Mouse (Mus musculus): Measurements from ENCODE around the gene Gripap1. TPM values are rescaled to one million over a fixed set of nuclear protein-coding genes. Genes with fewer than 3 reads are reported as not detected.

Gene Gripap1
- total and polyA plus RNA-seq, 2 experiments from 2014 or later = 27.2 to 68.4 TPM

- Histone ChIP-seq H3K36me3 (ENCODE audit: insufficient read depth, low read length) (peaks cover 2% of the 10 kb centered on the region; the same call in 1 of the 2 replicates), H3K4me1 (ENCODE audit: insufficient read depth, low read length) (no peaks in the 10 kb centered on the region), H3K27ac (ENCODE audit: low read depth, low read length) (no peak overlapping the region), H3K4me2 (ENCODE audit: low read depth, low read length, poor library complexity, severe bottlenecking) (no peak overlapping the region), H3K9ac (replicated peaks; ENCODE audit: low read length, poor library complexity, severe bottlenecking) (no peak overlapping the region), H3K27me3 (ENCODE audit: insufficient read depth, low read length) (no peaks in the 10 kb centered on the region), H3K9me3 (ENCODE audit: low read length) (no peaks in the 10 kb centered on the region), H3K4me3 (ENCODE audit: low read depth, low read length) (no peak overlapping the region)
- WGBS = 82% methylated on average over 1 of the region's 1 CpGs
- DNase-seq (ENCODE audit: low spot score) = no peak
- no peak for TF ChIP-seq CTCF (IDR thresholded peaks at IDR 0.05)
- no peak for ATAC-seq (ENCODE audit: low FRiP score)
Measured at GRCm38 (mm10) chrX:7837146-7837545, 47.6 kb downstream of the Gripap1 start.

GRCm38 (mm10) chrX:7840842-7841162 lies 51.2 kb downstream of the Gripap1 start:
- DNase-seq (ENCODE audit: low spot score) (no peak), ATAC-seq (ENCODE audit: low FRiP score) (no peak)
- Histone ChIP-seq H3K4me2 (ENCODE audit: low read depth, low read length, poor library complexity, severe bottlenecking) (0 out of 2 replicates have a peak overlapping the region, but pooled peaks have one; percentile 20), H3K9me3 (ENCODE audit: low read length) (no peaks in the 10 kb centered on the region), H3K27ac (ENCODE audit: low read depth, low read length) (no peak overlapping the region), H3K9ac (replicated peaks; ENCODE audit: low read length, poor library complexity, severe bottlenecking) (no peak overlapping the region), H3K4me3 (ENCODE audit: low read depth, low read length) (peak overlapping the region; percentile 64; the same call in 1 of the 2 replicates), H3K36me3 (ENCODE audit: insufficient read depth, low read length) (no peaks in the 10 kb centered on the region), H3K4me1 (ENCODE audit: insufficient read depth, low read length) (no peaks in the 10 kb centered on the region), H3K27me3 (ENCODE audit: insufficient read depth, low read length) (no peaks in the 10 kb centered on the region)
- TF ChIP-seq CTCF (IDR thresholded peaks at IDR 0.05) = no peak
- WGBS = 19% methylated on average over 7 of the region's 7 CpGs

DNA sequence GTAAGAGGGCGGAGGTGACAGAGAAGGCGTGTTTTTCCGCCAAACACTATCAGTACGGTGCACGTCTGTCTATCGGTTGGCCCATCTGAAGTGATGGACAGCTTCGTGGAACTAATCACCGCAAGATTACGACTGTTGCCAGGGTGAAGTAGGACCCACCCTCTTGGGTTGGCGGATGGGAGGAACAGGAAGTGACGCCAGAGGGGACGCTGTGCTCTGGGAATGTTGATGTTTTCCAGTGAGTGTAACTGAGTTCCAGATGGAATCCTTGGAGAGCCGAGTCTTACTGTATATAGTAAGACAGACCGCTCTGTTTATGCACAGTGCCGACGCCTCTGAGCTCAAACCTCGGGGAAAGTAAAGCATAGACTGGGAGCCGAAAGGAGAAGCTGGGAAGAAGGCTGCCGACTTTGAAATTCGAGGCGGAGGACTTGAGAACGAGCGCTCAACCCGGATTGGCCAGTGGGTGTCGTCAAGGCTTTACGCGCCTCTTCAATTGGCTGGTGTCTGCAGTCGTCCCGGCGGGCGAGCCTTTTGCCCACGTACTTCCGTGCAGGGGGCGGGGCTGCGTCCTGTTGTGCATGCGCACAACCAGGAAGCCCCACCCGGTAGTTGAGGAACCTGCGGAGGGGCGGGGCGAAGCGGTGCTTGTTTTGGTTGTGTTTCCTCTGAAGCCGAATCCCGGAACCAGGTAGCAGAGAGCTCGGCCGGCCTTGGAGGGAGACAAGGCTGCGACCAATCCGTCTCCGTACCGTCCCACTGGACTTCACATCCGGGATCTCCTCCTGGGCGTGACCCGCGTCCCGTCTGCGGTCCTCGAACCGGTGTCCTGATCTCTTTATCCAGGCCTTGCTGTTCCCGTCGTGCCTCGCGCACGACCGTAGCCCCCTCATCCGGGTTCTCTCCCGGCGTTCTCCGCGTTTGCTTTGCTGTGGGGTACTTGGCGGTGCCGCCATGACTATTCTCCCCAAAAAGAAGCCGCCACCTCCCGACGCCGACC lies 51.9 kb downstream of the Gripap1 start, which contains the start of gene Otud5:
Gene Otud5 (plus strand): TSS at position 202 of the 1,000 bp plus-strand sequence.
- DNase-seq (ENCODE audit: low spot score) = peak; percentile 97
- peak; percentile 97 for ATAC-seq (ENCODE audit: low FRiP score)
- H3K27me3 ChIP-seq (ENCODE audit: insufficient read depth, low read length) = no peaks in the 10 kb centered on the region
- WGBS = 25% methylated on average over 68 of the region's 74 CpGs
- H3K4me3 ChIP-seq (ENCODE audit: low read depth, low read length) = peak within 1 kb of the TSS; percentile 64
- no peaks in the 10 kb centered on the region for H3K9me3 ChIP-seq (ENCODE audit: low read length)
- no peaks in the 10 kb centered on the region for H3K36me3 ChIP-seq (ENCODE audit: insufficient read depth, low read length)
- peak within 1 kb of the TSS; percentile 78 for H3K9ac ChIP-seq (replicated peaks; ENCODE audit: low read length, poor library complexity, severe bottlenecking)
- peak within 1 kb of the TSS; percentile 63 for H3K4me2 ChIP-seq (ENCODE audit: low read depth, low read length, poor library complexity, severe bottlenecking)
- H3K27ac ChIP-seq (ENCODE audit: low read depth, low read length) = peak within 1 kb of the TSS; percentile 83
- TF ChIP-seq CTCF (IDR thresholded peaks at IDR 0.05) = no peak
- H3K4me1 ChIP-seq (ENCODE audit: insufficient read depth, low read length) = no peaks in the 10 kb centered on the region

- H3K9ac ChIP-seq (replicated peaks; ENCODE audit: low read length, poor library complexity, severe bottlenecking) = peak overlapping the region; percentile 78
- H3K4me3 ChIP-seq (ENCODE audit: low read depth, low read length) = peak overlapping the region; percentile 64
- H3K9me3 ChIP-seq (ENCODE audit: low read length) = no peaks in the 10 kb centered on the region
- DNase-seq (ENCODE audit: low spot score) (no peak), ATAC-seq (ENCODE audit: low FRiP score) (no peak)
- H3K4me2 ChIP-seq (ENCODE audit: low read depth, low read length, poor library complexity, severe bottlenecking) = peak overlapping the region; percentile 63
- peak overlapping the region; percentile 83 for H3K27ac ChIP-seq (ENCODE audit: low read depth, low read length)
- H3K4me1 ChIP-seq (ENCODE audit: insufficient read depth, low read length) = no peaks in the 10 kb centered on the region
- no peaks in the 10 kb centered on the region for H3K36me3 ChIP-seq (ENCODE audit: insufficient read depth, low read length)
- TF ChIP-seq CTCF (IDR thresholded peaks at IDR 0.05) = no peak
- H3K27me3 ChIP-seq (ENCODE audit: insufficient read depth, low read length) = no peaks in the 10 kb centered on the region
- WGBS = 40% methylated on average over 24 of the region's 42 CpGs
Measured at GRCm38 (mm10) chrX:7842318-7842717, 52.8 kb downstream of the Gripap1 start.

GRCm38 (mm10) chrX:7847845-7848244 lies 58.3 kb downstream of the Gripap1 start:
- H3K27me3 ChIP-seq (ENCODE audit: insufficient read depth, low read length) = no peaks in the 10 kb centered on the region
- ATAC-seq (ENCODE audit: low FRiP score) (no peak; the same call in 1 of the 2 replicates), DNase-seq (ENCODE audit: low spot score) (peak; percentile 68)
- no peak overlapping the region for H3K4me2 ChIP-seq (ENCODE audit: low read depth, low read length, poor library complexity, severe bottlenecking)
- TF ChIP-seq CTCF (IDR thresholded peaks at IDR 0.05) = no peak
- no peak overlapping the region for H3K27ac ChIP-seq (ENCODE audit: low read depth, low read length)
- no peak overlapping the region for H3K4me3 ChIP-seq (ENCODE audit: low read depth, low read length)
- H3K9ac ChIP-seq (replicated peaks; ENCODE audit: low read length, poor library complexity, severe bottlenecking) = no peak overlapping the region
- H3K9me3 ChIP-seq (ENCODE audit: low read length) = no peaks in the 10 kb centered on the region
- 54% methylated on average over 2 of the region's 2 CpGs for WGBS
- H3K36me3 ChIP-seq (ENCODE audit: insufficient read depth, low read length) = 0 out of 2 replicates have a peak, but pooled peaks cover 3% of the 10 kb centered on the region
- H3K4me1 ChIP-seq (ENCODE audit: insufficient read depth, low read length) = no peaks in the 10 kb centered on the region

DNA sequence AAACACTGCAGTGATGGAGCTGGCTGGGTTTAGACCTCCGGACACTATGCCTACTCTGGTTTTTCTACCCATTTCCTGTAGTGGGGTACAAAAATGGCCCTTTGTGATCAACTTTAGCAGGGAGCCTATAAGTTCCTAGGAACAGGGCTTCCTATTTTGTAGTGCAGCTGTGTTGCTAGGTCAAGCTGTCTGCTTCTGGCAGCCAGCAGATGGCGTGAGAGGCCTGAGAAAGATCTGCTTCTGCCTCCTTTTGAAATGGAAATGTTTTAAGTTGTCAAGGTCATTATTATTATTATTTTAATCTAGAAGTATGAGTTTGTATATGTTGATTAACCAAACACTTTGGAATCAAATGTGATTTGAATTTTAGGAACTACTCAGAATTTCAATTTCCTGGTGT lies 65.0 kb downstream of the Gripap1 start:
- H3K36me3 ChIP-seq (ENCODE audit: insufficient read depth, low read length) = no peaks in the 10 kb centered on the region
- H3K9ac ChIP-seq (replicated peaks; ENCODE audit: low read length, poor library complexity, severe bottlenecking) = no peak overlapping the region
- peak; percentile 67 for TF ChIP-seq CTCF (IDR thresholded peaks at IDR 0.05)
- no peak overlapping the region for H3K4me3 ChIP-seq (ENCODE audit: low read depth, low read length)
- ATAC-seq (ENCODE audit: low FRiP score) (no peak), DNase-seq (ENCODE audit: low spot score) (peak; percentile 42)
- H3K4me1 ChIP-seq (ENCODE audit: insufficient read depth, low read length) = no peaks in the 10 kb centered on the region
- no peak overlapping the region for H3K27ac ChIP-seq (ENCODE audit: low read depth, low read length)
- 49% methylated on average over 2 of the region's 2 CpGs for WGBS
- H3K27me3 ChIP-seq (ENCODE audit: insufficient read depth, low read length) = no peaks in the 10 kb centered on the region
- H3K4me2 ChIP-seq (ENCODE audit: low read depth, low read length, poor library complexity, severe bottlenecking) = no peak overlapping the region
- no peaks in the 10 kb centered on the region for H3K9me3 ChIP-seq (ENCODE audit: low read length)

Measured in midbrain, postnatal 0 days (tissue).